ENCODE assay signal across 12 mouse cellular contexts in the genomic region with DNA sequence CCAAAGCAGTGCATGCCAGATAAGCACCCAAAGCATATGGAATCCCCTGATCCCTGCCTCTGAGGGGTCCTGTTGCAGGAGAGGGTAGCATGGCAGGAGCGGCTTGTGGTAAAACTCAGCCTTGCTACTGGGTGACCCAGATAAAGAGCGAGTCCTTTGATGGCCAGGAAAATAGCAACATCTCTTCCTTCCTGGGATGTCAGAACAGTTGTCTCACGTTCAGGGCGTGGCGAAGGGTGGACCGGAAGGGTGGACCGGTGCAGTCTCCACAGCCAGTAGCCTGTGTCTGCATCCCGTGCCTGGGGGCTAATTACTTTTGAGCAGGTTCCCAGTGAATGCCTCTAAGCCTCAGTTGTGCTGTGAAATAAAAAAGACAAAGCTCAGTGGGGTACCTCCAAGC. TPM values are rescaled to one million over a fixed set of nuclear protein-coding genes. Genes with fewer than 3 reads are reported as not detected.
DNase-seq lines count a peak whose midpoint lies in the region; ATAC-seq and TF ChIP-seq lines count a peak whose summit lies in the region.
"Had no signal": no experiment of that assay in that cellular context is flagged by ENCODE, and none has a peak within 500 bp of the region (broad histone marks: within the 10 kb centered on the region; RNA-seq: fewer than 3 reads in every experiment).

No protein-coding gene starts in this region.

- WGBS in kidney, embryonic 14.5 days: 30% methylated on average over 8 of the region's 8 CpGs
- WGBS in forebrain, embryonic 15.5 days: 13% methylated on average over 8 of the region's 8 CpGs

- no peak overlapping the region for H3K4me2 ChIP-seq in kidney, embryonic 14.5 days (replicated peaks; ENCODE audit: low read depth, low read length)
- no peak overlapping the region for H3K4me2 ChIP-seq in forebrain, embryonic 15.5 days (replicated peaks)
- H3K4me2 ChIP-seq: lung, embryonic 15.5 days had no signal

- intact Hi-C loops in gastrocnemius, adult 2 months (cut with DNase I): loop anchor here (5.0 kb wide), 1 partner anchor 39 kb away; no protein-coding TSS in a partner anchor

- H3K9ac ChIP-seq in kidney, embryonic 14.5 days (ENCODE audit: low read depth, low read length): no peak overlapping the region
- no peak overlapping the region for H3K9ac ChIP-seq in forebrain, embryonic 15.5 days (replicated peaks)
- H3K9ac ChIP-seq: lung, embryonic 15.5 days had no signal

- H3K9me3 ChIP-seq in kidney, embryonic 14.5 days (ENCODE audit: control insufficient read depth, low read length): no peaks in the 10 kb centered on the region
- H3K9me3 ChIP-seq in forebrain, embryonic 15.5 days: no peaks in the 10 kb centered on the region
- H3K9me3 ChIP-seq: lung, embryonic 15.5 days had no signal

- no peak overlapping the region for H3K27ac ChIP-seq in kidney, embryonic 14.5 days (ENCODE audit: low read depth, low read length)
- H3K27ac ChIP-seq in gastrocnemius, adult 2 months: no peak overlapping the region
- no peak overlapping the region for H3K27ac ChIP-seq in forebrain, embryonic 15.5 days (replicated peaks)
- H3K27ac ChIP-seq: hindbrain, postnatal 0 days; lung, embryonic 15.5 days had no signal

- no peak for TF ChIP-seq CTCF in gastrocnemius, adult 2 months (IDR thresholded peaks at IDR 0.05)

- H3K36me3 ChIP-seq in kidney, embryonic 14.5 days (ENCODE audit: control insufficient read depth, insufficient read depth, low read length): no peaks in the 10 kb centered on the region
- H3K36me3 ChIP-seq in forebrain, embryonic 15.5 days: no peaks in the 10 kb centered on the region
- H3K36me3 ChIP-seq: lung, embryonic 15.5 days had no signal

- H3K4me1 ChIP-seq in kidney, embryonic 14.5 days (ENCODE audit: control insufficient read depth, insufficient read depth, low read length): peaks cover 14% of the 10 kb centered on the region; the same call in 1 of the 2 replicates
- peaks cover 21% of the 10 kb centered on the region for H3K4me1 ChIP-seq in forebrain, embryonic 15.5 days

- peak; percentile 46 for DNase-seq in kidney, adult 18-20 months
- DNase-seq in ZHBTc4 (ENCODE audit: low read depth, low spot score): peak; percentile 67
- peak; percentile 58 for DNase-seq in kidney, postnatal 10 days
- no peak for DNase-seq in gastrocnemius, adult 2 months
- DNase-seq in urinary bladder, postnatal 10 days (ENCODE audit: low spot score): no peak
- DNase-seq: cerebellum, postnatal 36 days had no signal

- no peaks in the 10 kb centered on the region for H3K27me3 ChIP-seq in kidney, embryonic 14.5 days (ENCODE audit: control insufficient read depth, insufficient read depth, low read length)
- no peaks in the 10 kb centered on the region for H3K27me3 ChIP-seq in forebrain, embryonic 15.5 days
- H3K27me3 ChIP-seq: Patski had no signal

- no peak overlapping the region for H3K4me3 ChIP-seq in kidney, embryonic 14.5 days (ENCODE audit: low read length)
- H3K4me3 ChIP-seq in gastrocnemius, adult 2 months: no peak overlapping the region
- no peak overlapping the region for H3K4me3 ChIP-seq in forebrain, embryonic 15.5 days
- H3K4me3 ChIP-seq: lung, embryonic 15.5 days had no signal

- no peak for ATAC-seq in kidney, embryonic 14.5 days (ENCODE audit: low FRiP score, low TSS enrichment)
- peak; percentile 74 for ATAC-seq in megakaryocyte, adult 5-6 weeks (ENCODE audit: poor library complexity, severe bottlenecking)
- ATAC-seq in forebrain, embryonic 15.5 days (replicated peaks): no peak
- ATAC-seq: hindbrain, postnatal 0 days; Patski had no signal

RNA-seq across cellular contexts. Expression of gene Cryba4, which starts 0.9 kb away (rescaled TPM):
- polyA plus RNA-seq in kidney, embryonic 14.5 days (2014; fragmentation: Nextera tagmentation; extraction: Ambion mirVana): 0.83 and 1.4 TPM in 2 replicates
- total RNA-seq in megakaryocyte, adult 5-6 weeks (2015): 5.2 and 8.4 TPM in 2 replicates
- total RNA-seq in megakaryocyte, adult 5-6 weeks (2017): 3.3 and 3.7 TPM in 2 replicates
- under 1 TPM in 1 of 2 experiments, not detected in 1; 0.86 TPM for total RNA-seq in gastrocnemius, adult 2 months (2021)
- 1.6 and 1.8 TPM in 2 replicates for polyA plus RNA-seq in forebrain, embryonic 15.5 days (2015; fragmentation: Nextera tagmentation; extraction: Ambion mirVana)
- polyA plus RNA-seq: Patski had no signal

RNA-seq across cellular contexts. Expression of gene Crybb1, which starts 2.4 kb away (rescaled TPM):
- polyA plus RNA-seq in kidney, embryonic 14.5 days (2014; fragmentation: Nextera tagmentation; extraction: Ambion mirVana): 0.83 and 1.0 TPM in 2 replicates
- 2.4 and 4.2 TPM in 2 replicates for total RNA-seq in megakaryocyte, adult 5-6 weeks (2015)
- 1.2 and 2.3 TPM in 2 replicates for total RNA-seq in megakaryocyte, adult 5-6 weeks (2017)
- 1 to 10 TPM; 1.6 to 3.7 TPM for total RNA-seq in gastrocnemius, adult 2 months (2021)
- 5.4 and 5.5 TPM in 2 replicates for polyA plus RNA-seq in forebrain, embryonic 15.5 days (2015; fragmentation: Nextera tagmentation; extraction: Ambion mirVana)
- polyA plus RNA-seq: Patski had no signal

RNA-seq across cellular contexts. Expression of gene Tpst2, which starts 23.3 kb away (rescaled TPM):
- polyA plus RNA-seq in kidney, embryonic 14.5 days (2014; fragmentation: Nextera tagmentation; extraction: Ambion mirVana): 39.9 and 50.3 TPM in 2 replicates
- total RNA-seq in megakaryocyte, adult 5-6 weeks (2015): 52.1 and 57.5 TPM in 2 replicates
- 69.2 and 77.0 TPM in 2 replicates for total RNA-seq in megakaryocyte, adult 5-6 weeks (2017)
- 10 to 100 TPM; 12.6 to 25.4 TPM for total RNA-seq in gastrocnemius, adult 2 months (2021)
- polyA plus RNA-seq in forebrain, embryonic 15.5 days (2015; fragmentation: Nextera tagmentation; extraction: Ambion mirVana): 28.8 and 29.5 TPM in 2 replicates

Comparison
In these comparisons a context has a peak if more than half of its experiments do, and no peak if none do; other contexts are left out.
1. DNase-seq: peak in kidney, adult 18-20 months (single experiment), ZHBTc4 (single experiment) and kidney, postnatal 10 days (single experiment); none in gastrocnemius, adult 2 months (single experiment) and urinary bladder, postnatal 10 days (single experiment).